Mouse (Mus musculus) neural tube, embryonic 11.5 days (tissue): ENCODE data around the gene Terf2. TPM values are rescaled to one million over a fixed set of nuclear protein-coding genes. Genes with fewer than 3 reads are reported as not detected.

Source experiments
- ATAC-seq: fragments of 200-750 bp; cut with Nextera tagmentation; 2 replicates; pipeline ENCODE4 v1.8.0; 2017; ENCODE audit warnings: moderate number of reproducible peaks, mild to moderate bottlenecking, moderate TSS enrichment, moderate library complexity; ENCODE audit not compliant: insufficient read depth, low FRiP score, low TSS enrichment
- DNase-seq: peaks from one replicate; pipeline ENCODE4 v3.0.0-alpha.2; 2015; ENCODE audit warnings: low spot score
- H3K27ac ChIP-seq: fragments of 300-500 bp; sonication (generic); 2 replicates; pipeline ENCODE4 v1.5.1; 2014; ENCODE audit warnings: low read depth, mild to moderate bottlenecking, low read length
- H3K27me3 ChIP-seq: fragments of 300-500 bp; sonication (generic); 2 replicates; pipeline ENCODE4 v1.6.1; 2014; ENCODE audit warnings: mild to moderate bottlenecking, low read length, mixed read lengths; ENCODE audit not compliant: control insufficient read depth, insufficient read depth
- H3K36me3 ChIP-seq: fragments of 300-500 bp; sonication (generic); 2 replicates; pipeline ENCODE4 v1.6.1; 2014; ENCODE audit warnings: mild to moderate bottlenecking, low read length, moderate library complexity, mixed read lengths; ENCODE audit not compliant: control insufficient read depth, insufficient read depth
- H3K4me1 ChIP-seq: fragments of 300-500 bp; sonication (generic); 2 replicates; pipeline ENCODE4 v1.6.1; 2014; ENCODE audit warnings: low read length, mixed read lengths; ENCODE audit not compliant: control insufficient read depth, insufficient read depth
- H3K4me2 ChIP-seq: fragments of 300-500 bp; sonication (generic); 2 replicates; pipeline ENCODE4 v1.6.1; 2014; ENCODE audit warnings: low read depth, mild to moderate bottlenecking, moderate library complexity
- H3K4me3 ChIP-seq: fragments of 300-500 bp; sonication (generic); 2 replicates; pipeline ENCODE4 v1.5.1; 2014; ENCODE audit warnings: low read depth, low read length
- H3K9ac ChIP-seq: fragments of 300-500 bp; sonication (generic); 2 replicates; pipeline ENCODE4 v1.6.1; 2014; ENCODE audit warnings: mild to moderate bottlenecking, low read length
- H3K9me3 ChIP-seq: fragments of 300-500 bp; sonication (generic); 2 replicates; pipeline ENCODE4 v1.6.1; 2016; ENCODE audit warnings: low read length; ENCODE audit not compliant: control insufficient read depth
- WGBS: fragments of 180-500 bp; shearing (Covaris S2); extraction: QIAGEN DNeasy Blood & Tissue Kit; methylation state at CpG from one replicate; pipeline ENCODE4 v1.1.7; 2014; 5-methylcytosine and 5-hydroxymethylcytosine counted together
- polyA plus RNA-seq: library from polyadenylated mRNA; unstranded; fragments of >200 nt; fragmentation: Nextera tagmentation; extraction: Ambion mirVana; gene quantifications from 2 replicates; pipeline ENCODE4 v1.2.1, GENCODE M21; 2014

Gene Terf2
- polyA plus RNA-seq, 1 experiment from 2014 or later = 15.0 TPM

GRCm38 (mm10) chr8:107132581-107133491, 36.5 kb upstream of the Terf2 start:
- no peak for ATAC-seq
- Histone ChIP-seq H3K9ac (no peak overlapping the region), H3K36me3 (no peaks in the 10 kb centered on the region), H3K27me3 (no peaks in the 10 kb centered on the region), H3K4me1 (no peaks in the 10 kb centered on the region), H3K4me3 (no peak overlapping the region), H3K4me2 (no peak overlapping the region), H3K9me3 (no peaks in the 10 kb centered on the region), H3K27ac (no peak overlapping the region)
- 81% methylated on average over 24 of the region's 24 CpGs for WGBS
- no peak for DNase-seq

GRCm38 (mm10) chr8:107130028-107130427, 33.7 kb upstream of the Terf2 start:
- Histone ChIP-seq H3K27me3 (no peaks in the 10 kb centered on the region), H3K36me3 (no peaks in the 10 kb centered on the region), H3K4me1 (no peaks in the 10 kb centered on the region), H3K9me3 (no peaks in the 10 kb centered on the region), H3K4me2 (no peak overlapping the region), H3K4me3 (no peak overlapping the region), H3K9ac (no peak overlapping the region), H3K27ac (no peak overlapping the region)
- ATAC-seq (no peak), DNase-seq (no peak)
- 86% methylated on average over 6 of the region's 6 CpGs for WGBS

GRCm38 (mm10) chr8:107129171-107130025, 33.1 kb upstream of the Terf2 start:
- DNase-seq = no peak
- H3K9me3 ChIP-seq = no peaks in the 10 kb centered on the region
- H3K4me3 ChIP-seq = no peak overlapping the region
- no peak overlapping the region for H3K9ac ChIP-seq
- no peaks in the 10 kb centered on the region for H3K4me1 ChIP-seq
- no peak overlapping the region for H3K4me2 ChIP-seq
- H3K27ac ChIP-seq = no peak overlapping the region
- no peaks in the 10 kb centered on the region for H3K27me3 ChIP-seq
- 63% methylated on average over 8 of the region's 8 CpGs for WGBS
- no peaks in the 10 kb centered on the region for H3K36me3 ChIP-seq
- ATAC-seq = no peak

- no peaks in the 10 kb centered on the region for H3K27me3 ChIP-seq
- 74% methylated on average over 8 of the region's 8 CpGs for WGBS
- DNase-seq (no peak), ATAC-seq (no peak)
- H3K4me3 ChIP-seq = no peak overlapping the region
- 0 out of 2 replicates have a peak, but pooled peaks cover 5% of the 10 kb centered on the region for H3K4me1 ChIP-seq
- H3K9me3 ChIP-seq = no peaks in the 10 kb centered on the region
- no peaks in the 10 kb centered on the region for H3K36me3 ChIP-seq
- no peak overlapping the region for H3K4me2 ChIP-seq
- H3K27ac ChIP-seq = no peak overlapping the region
- H3K9ac ChIP-seq = no peak overlapping the region
Measured at GRCm38 (mm10) chr8:107124343-107124742, 28.0 kb upstream of the Terf2 start.

- DNase-seq (peak; percentile 43), ATAC-seq (no peak)
- Histone ChIP-seq H3K4me1 (0 out of 2 replicates have a peak, but pooled peaks cover 5% of the 10 kb centered on the region), H3K36me3 (no peaks in the 10 kb centered on the region), H3K27ac (no peak overlapping the region), H3K4me3 (no peak overlapping the region), H3K4me2 (no peak overlapping the region), H3K9ac (no peak overlapping the region), H3K9me3 (no peaks in the 10 kb centered on the region), H3K27me3 (no peaks in the 10 kb centered on the region)
- 20% methylated on average over 9 of the region's 9 CpGs for WGBS
Measured at GRCm38 (mm10) chr8:107123063-107123614, 26.8 kb upstream of the Terf2 start.

GRCm38 (mm10) chr8:107121681-107122291, 25.4 kb upstream of the Terf2 start:
- no peaks in the 10 kb centered on the region for H3K9me3 ChIP-seq
- H3K4me3 ChIP-seq = no peak overlapping the region
- WGBS = 88% methylated on average over 7 of the region's 7 CpGs
- DNase-seq (no peak), ATAC-seq (no peak)
- no peak overlapping the region for H3K9ac ChIP-seq
- H3K27me3 ChIP-seq = no peaks in the 10 kb centered on the region
- H3K4me2 ChIP-seq = no peak overlapping the region
- H3K27ac ChIP-seq = no peak overlapping the region
- 0 out of 2 replicates have a peak, but pooled peaks cover 5% of the 10 kb centered on the region for H3K4me1 ChIP-seq
- no peaks in the 10 kb centered on the region for H3K36me3 ChIP-seq

GRCm38 (mm10) chr8:107120806-107121205, 24.5 kb upstream of the Terf2 start:
- no peak for DNase-seq
- no peak overlapping the region for H3K4me3 ChIP-seq
- H3K9me3 ChIP-seq = no peaks in the 10 kb centered on the region

GRCm38 (mm10) chr8:107119412-107119811, 23.1 kb upstream of the Terf2 start:
- H3K27ac ChIP-seq = no peak overlapping the region
- no peak overlapping the region for H3K4me3 ChIP-seq
- H3K36me3 ChIP-seq = no peaks in the 10 kb centered on the region
- H3K4me2 ChIP-seq = no peak overlapping the region
- no peaks in the 10 kb centered on the region for H3K9me3 ChIP-seq
- DNase-seq (no peak), ATAC-seq (no peak)
- H3K9ac ChIP-seq = no peak overlapping the region
- H3K27me3 ChIP-seq = no peaks in the 10 kb centered on the region
- WGBS = 67% methylated on average over 9 of the region's 9 CpGs
- H3K4me1 ChIP-seq = 0 out of 2 replicates have a peak, but pooled peaks cover 5% of the 10 kb centered on the region

More at GRCm38 (mm10) chr8:107120806-107121205, 24.5 kb upstream of the Terf2 start:
- Histone ChIP-seq H3K27ac (no peak overlapping the region), H3K27me3 (no peaks in the 10 kb centered on the region), H3K4me2 (no peak overlapping the region), H3K36me3 (no peaks in the 10 kb centered on the region), H3K9ac (no peak overlapping the region), H3K4me1 (0 out of 2 replicates have a peak, but pooled peaks cover 5% of the 10 kb centered on the region)
- no peak for ATAC-seq
